Mouse (Mus musculus): ENCODE data around the gene Mcm5.

Gene Mcm5

DNA sequence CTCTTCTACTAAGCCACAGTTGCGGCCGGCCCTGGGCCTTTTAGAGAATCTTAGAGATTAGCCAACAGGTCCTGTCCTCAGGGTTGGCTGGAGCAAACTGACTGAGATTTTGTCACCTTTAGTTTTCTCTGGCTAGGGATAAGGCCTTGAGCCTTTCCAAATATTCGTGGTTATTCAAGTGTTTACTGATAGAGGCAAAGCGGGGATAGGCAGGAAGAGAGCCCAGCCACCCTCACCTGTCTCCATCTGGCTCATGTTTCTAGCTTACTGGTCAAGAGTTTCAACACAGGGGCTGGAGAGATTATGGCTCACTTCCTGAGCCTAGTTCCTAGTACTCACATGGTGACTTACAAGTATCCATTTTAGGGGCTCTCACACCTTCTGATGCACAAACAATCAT lies 6.4 kb upstream of the Mcm5 start:
- 90% methylated on average over 4 of the region's 4 CpGs for WGBS

- 70% methylated on average over 8 of the region's 8 CpGs for WGBS
These were observed 5.9 kb upstream of the Mcm5 start for GRCm38 (mm10) chr8:75103376-75103878.

DNA sequence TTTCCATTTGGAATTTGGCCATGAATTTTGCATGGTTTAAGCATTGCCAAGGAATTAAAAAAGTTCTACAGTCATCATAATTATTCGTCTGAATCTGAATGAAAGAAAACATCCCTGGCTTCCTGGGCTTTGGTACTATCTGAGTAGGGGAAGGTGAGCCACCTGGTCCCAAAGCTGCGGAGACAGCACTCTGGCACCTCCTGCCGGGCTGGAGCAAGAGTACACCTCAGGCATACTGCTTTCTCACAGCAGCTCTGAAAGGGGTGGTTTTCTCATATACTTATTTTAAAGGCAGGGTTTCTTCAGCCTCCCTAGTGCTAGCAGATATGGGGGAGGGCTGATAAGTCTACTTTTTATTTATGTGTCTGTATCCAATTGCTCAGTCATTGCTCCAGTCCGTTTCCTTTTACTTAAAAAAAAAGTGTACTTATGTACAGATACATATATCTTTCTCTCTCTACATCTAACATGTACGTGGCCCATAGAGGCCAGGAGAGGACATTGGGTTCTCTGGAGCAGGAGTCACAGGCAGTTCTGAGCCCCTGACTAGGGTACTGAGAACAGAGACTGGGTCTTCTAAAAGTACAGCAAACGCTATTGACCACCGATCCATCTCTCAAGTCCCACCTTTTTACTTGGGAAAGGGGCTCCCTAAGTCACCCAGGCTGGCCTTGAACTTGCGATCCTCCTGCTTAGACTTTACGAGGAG lies 688 bp upstream of the Mcm5 start:
- WGBS = under 1% methylated on average over 9 of the region's 9 CpGs

GRCm38 (mm10) chr8:75110093-75110492 lies 724 bp downstream of the Mcm5 start:
- 23% methylated on average over 13 of the region's 13 CpGs for WGBS

- 44% methylated on average over 1 of the region's 1 CpGs for WGBS
These were observed 9.1 kb downstream of the Mcm5 start for GRCm38 (mm10) chr8:75118505-75118904.

GRCm38 (mm10) chr8:75119287-75119686 lies 9.9 kb downstream of the Mcm5 start:
- 89% methylated on average over 2 of the region's 2 CpGs for WGBS

GRCm38 (mm10) chr8:75119747-75120146 lies 10.4 kb downstream of the Mcm5 start:
- WGBS = 94% methylated on average over 2 of the region's 2 CpGs

DNA sequence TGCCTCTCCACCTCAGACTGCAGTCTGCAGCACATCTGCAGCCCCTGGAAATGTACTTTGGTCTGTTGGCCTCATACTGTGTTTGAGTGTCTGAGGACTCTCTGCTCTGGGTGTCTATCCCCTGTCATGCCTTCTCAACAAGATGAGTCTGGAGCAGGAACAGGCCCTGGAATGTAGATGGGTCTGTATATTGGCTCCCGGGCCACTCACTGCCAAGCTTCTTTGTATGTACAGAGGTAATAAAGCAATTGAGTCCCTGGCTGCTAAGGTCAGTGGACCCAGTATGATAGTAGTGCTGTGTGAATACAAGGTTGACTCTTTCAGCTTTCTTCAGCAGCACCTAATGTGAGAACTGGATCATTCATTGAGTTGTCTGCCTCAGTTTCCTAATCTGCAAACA lies 18.0 kb downstream of the Mcm5 start:
- 95% methylated on average over 1 of the region's 1 CpGs for WGBS

GRCm38 (mm10) chr8:75132485-75132884 lies 23.1 kb downstream of the Mcm5 start:
- 18% methylated on average over 3 of the region's 3 CpGs for WGBS

- 92% methylated on average over 2 of the region's 2 CpGs for WGBS
These were observed 24.0 kb downstream of the Mcm5 start for GRCm38 (mm10) chr8:75133399-75133798.

GRCm38 (mm10) chr8:75134603-75135391 lies 25.4 kb downstream of the Mcm5 start:
- whole genome bisulfite sequencing = 20% methylated on average over 2 of the region's 2 CpGs

GRCm38 (mm10) chr8:75135756-75136155 lies 26.4 kb downstream of the Mcm5 start:
- WGBS = 12% methylated on average over 1 of the region's 1 CpGs

DNA sequence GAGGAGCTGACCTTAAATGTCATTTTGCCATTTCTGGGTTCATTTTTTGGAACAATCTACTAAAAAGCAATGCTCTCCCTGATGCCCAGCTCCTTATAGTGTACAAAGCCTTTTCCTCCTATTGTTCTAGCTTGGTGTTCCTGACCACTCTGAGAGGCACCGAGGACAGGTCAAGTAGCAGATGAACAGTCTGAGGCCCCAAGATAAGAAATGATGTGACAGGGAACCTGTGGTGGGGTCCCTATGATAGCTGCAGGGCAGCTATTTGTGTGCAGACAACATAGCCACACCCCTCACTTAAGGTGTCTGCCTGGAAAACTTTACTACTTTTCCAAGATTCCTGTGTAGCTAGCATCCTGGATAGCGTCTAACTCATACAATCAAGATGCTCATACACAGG lies 26.9 kb downstream of the Mcm5 start:
- 65% methylated on average over 2 of the region's 2 CpGs for WGBS

- WGBS = 41% methylated on average over 3 of the region's 3 CpGs
These were observed 28.2 kb downstream of the Mcm5 start for GRCm38 (mm10) chr8:75137536-75137935.

GRCm38 (mm10) chr8:75150911-75151610 lies 41.7 kb downstream of the Mcm5 start:
- WGBS = 66% methylated on average over 5 of the region's 5 CpGs

GRCm38 (mm10) chr8:75151743-75152142 lies 42.4 kb downstream of the Mcm5 start:
- 58% methylated on average over 4 of the region's 4 CpGs for WGBS

GRCm38 (mm10) chr8:75152505-75153082 lies 43.2 kb downstream of the Mcm5 start:
- 48% methylated on average over 2 of the region's 2 CpGs for WGBS

GRCm38 (mm10) chr8:75154855-75155478 lies 45.6 kb downstream of the Mcm5 start:
- WGBS = 77% methylated on average over 5 of the region's 5 CpGs

- 84% methylated on average over 2 of the region's 2 CpGs for WGBS
These were observed 46.5 kb downstream of the Mcm5 start for GRCm38 (mm10) chr8:75155740-75156322.

DNA sequence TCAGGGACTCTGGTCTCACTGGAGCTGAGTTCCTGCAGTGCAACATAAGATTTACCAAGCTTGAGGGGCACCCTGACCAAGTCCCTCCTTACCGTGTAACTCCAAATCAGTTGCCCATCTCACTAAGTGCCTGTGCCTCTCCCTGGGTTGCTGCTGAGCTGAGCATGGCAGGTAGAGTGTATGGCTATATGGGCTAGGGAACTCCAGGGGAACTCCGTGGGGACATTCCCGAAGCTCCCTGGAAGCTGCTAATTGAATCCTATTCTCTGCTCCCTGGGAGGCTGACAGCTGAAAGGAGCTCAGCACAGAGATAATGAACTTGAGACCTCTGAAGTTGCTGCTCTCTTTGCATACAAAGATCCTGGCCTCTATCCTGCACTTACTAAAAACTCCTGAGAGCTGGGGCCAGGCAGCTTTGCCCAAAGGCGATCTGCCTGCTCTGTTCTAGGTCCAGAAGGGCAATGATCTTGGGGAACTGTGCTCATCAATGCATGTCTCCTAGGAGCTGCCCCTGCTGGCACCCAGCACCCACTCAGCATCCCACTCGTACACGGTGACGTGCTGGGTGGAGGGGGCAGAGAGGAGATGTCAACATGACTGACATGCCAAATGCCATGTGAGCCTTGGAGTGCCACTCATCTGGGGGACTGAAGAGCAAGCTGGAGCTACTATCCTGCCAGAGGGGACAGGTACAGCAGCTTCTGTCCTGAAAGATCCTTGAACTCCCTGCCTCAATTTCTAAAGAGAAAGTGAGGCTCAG lies 48.3 kb downstream of the Mcm5 start:
- whole genome bisulfite sequencing = 55% methylated on average over 7 of the region's 7 CpGs

All from cerebral cortex, adult 2 months (tissue).